Mouse (Mus musculus) ES-Bruce4 (cell line): ENCODE data around the gene Trim17.

ENCODE experiments used
- EP300 ChIP-seq: IDR thresholded peaks from 2 replicates; pipeline ENCODE4 v1.6.1; 2011; ENCODE audit warnings: low read depth, low read length; ENCODE audit not compliant: insufficient read depth
- POLR2A ChIP-seq: IDR thresholded peaks from one replicate; pipeline ENCODE4 v1.8.1; 2011; ENCODE audit warnings: low read length; ENCODE audit not compliant: insufficient read depth

DNA sequence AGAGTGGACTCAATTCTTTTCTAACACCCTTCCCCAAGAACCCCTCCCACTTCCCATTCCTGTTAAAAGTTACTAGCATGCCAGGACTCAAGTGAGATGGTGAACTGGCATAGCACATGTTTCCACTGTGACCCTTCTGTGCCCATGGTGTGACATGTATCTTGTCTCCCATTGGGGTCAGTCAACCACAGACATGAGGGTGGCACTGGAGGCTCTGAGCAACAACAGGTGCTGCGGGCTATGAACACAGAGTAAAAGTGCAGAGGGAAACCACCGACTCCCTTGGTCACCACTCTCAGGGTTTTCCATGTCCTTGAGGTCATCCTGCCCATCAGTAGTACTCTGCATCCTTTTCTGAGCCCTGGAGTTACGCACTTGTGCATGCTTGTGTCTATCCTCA, 17.3 kb downstream of the Trim17 start:
- TF ChIP-seq POLR2A, result no peak
- TF ChIP-seq EP300, result no peak
